Mouse (Mus musculus): Measurements from ENCODE around the gene Olfr1510.

DNA sequence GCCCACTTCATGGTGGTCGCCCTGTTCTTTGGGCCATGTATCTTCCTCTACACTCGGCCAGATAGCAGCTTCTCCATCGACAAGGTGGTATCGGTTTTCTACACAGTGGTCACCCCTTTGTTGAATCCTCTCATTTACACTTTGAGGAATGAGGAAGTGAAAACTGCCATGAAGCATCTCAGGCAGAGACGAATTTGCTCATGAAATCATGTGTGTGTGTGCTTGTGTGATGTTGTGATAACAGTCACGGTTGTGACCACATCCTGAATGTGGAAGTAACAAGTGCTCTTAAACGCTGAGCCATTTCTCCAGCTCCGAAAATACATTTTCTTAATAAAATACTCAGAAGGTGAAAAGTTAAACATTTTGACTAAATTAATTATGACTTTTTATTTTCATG is 37.0 kb upstream of the Olfr1510 start:
- no peak for TF ChIP-seq CTCF (IDR thresholded peaks at IDR 0.05; ENCODE audit: insufficient read depth, low read length)
- no peak for TF ChIP-seq POLR2A (IDR thresholded peaks at IDR 0.05; ENCODE audit: borderline replicate concordance, extremely low read depth, low read depth, low read length)

Measured in lung, adult 2 months (tissue).